8 mouse cellular contexts compared by ENCODE assay signal in the genomic region with DNA sequence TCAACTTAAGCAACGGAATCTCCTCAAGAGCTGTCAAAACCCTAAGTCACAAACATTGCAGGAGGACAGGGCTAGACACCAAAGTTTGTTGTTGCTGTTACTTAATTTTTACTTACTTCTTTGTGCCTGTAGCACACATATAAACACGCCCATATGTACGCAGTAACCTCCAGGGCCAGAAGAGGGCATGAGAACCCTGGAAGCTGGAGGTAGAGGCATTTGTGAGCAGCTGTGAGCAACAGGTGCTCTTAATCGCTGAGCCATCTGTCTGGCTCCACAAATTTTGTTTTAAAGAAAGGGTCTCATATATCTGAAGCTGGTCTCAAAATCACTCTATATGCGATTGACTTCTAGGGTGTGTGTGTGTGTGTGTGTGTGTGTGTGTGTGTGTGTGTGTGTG. TPM values are rescaled to one million over a fixed set of nuclear protein-coding genes. Genes with fewer than 3 reads are reported as not detected.
DNase-seq lines count a peak whose midpoint lies in the region; ATAC-seq and TF ChIP-seq lines count a peak whose summit lies in the region.

No protein-coding gene starts in this region.

- no peaks in the 10 kb centered on the region for H3K9me3 ChIP-seq in lung, postnatal 0 days (ENCODE audit: low read length)

- ATAC-seq in lung, postnatal 0 days: no peak

- H3K4me1 ChIP-seq in lung, postnatal 0 days (ENCODE audit: insufficient read depth, low read depth, low read length): peaks cover 6% of the 10 kb centered on the region; the same call in 1 of the 2 replicates

- no peak overlapping the region for H3K9ac ChIP-seq in lung, postnatal 0 days (replicated peaks; ENCODE audit: low read depth)

- no peak overlapping the region for H3K4me3 ChIP-seq in lung, postnatal 0 days (ENCODE audit: low read depth, low read length)

- peak; percentile 73 for TF ChIP-seq CTCF in lung, postnatal 0 days (IDR thresholded peaks at IDR 0.05)

- no peaks in the 10 kb centered on the region; the same call in 1 of the 2 replicates for H3K36me3 ChIP-seq in lung, postnatal 0 days (ENCODE audit: insufficient read depth, low read length)

- DNase-seq in cerebellum, adult 9-11 months: peak; percentile 20
- DNase-seq in cerebellum, adult 18-20 months: no peak
- DNase-seq in right cerebral cortex, postnatal 10 days (ENCODE audit: low spot score in 2 of 2): peak; percentile 44 to 58
- no peak for DNase-seq in right cerebral cortex, postnatal 4 days
- DNase-seq in forelimb bud, embryonic 11.5 days (ENCODE audit: low read depth, low spot score): peak; percentile 77
- peak; percentile 49 for DNase-seq in lung, postnatal 0 days (ENCODE audit: low spot score)
- DNase-seq in ovary, postnatal 10 days (ENCODE audit: low spot score): no peak
- DNase-seq in ovary, postnatal 36 days (ENCODE audit: low spot score): no peak

- no peaks in the 10 kb centered on the region for H3K27me3 ChIP-seq in lung, postnatal 0 days (replicated peaks; ENCODE audit: insufficient read depth, low read length)

- H3K27ac ChIP-seq in lung, postnatal 0 days (ENCODE audit: low read length): no peak overlapping the region

- no peak overlapping the region for H3K4me2 ChIP-seq in lung, postnatal 0 days (replicated peaks; ENCODE audit: low read depth, low read length)

- WGBS in lung, postnatal 0 days: 50% methylated on average over 5 of the region's 5 CpGs

- no peak for TF ChIP-seq EP300 in lung, postnatal 0 days (IDR thresholded peaks at IDR 0.05)

RNA-seq across cellular contexts. Expression of gene Pex11g, which starts 3.2 kb away (rescaled TPM):
- 7.8 and 9.1 TPM in 2 replicates for polyA plus RNA-seq in lung, postnatal 0 days (2015; fragmentation: Nextera tagmentation; extraction: Ambion mirVana)

RNA-seq across cellular contexts. Expression of gene Tex45, which starts 6.4 kb away (rescaled TPM):
- not detected in 2 replicates for polyA plus RNA-seq in lung, postnatal 0 days (2015; fragmentation: Nextera tagmentation; extraction: Ambion mirVana)

RNA-seq across cellular contexts. Expression of gene Zfp358, which starts 28.6 kb away (rescaled TPM):
- polyA plus RNA-seq in lung, postnatal 0 days (2015; fragmentation: Nextera tagmentation; extraction: Ambion mirVana): 29.8 and 31.6 TPM in 2 replicates

RNA-seq across cellular contexts. Expression of gene Mcoln1, which starts 35.9 kb away (rescaled TPM):
- polyA plus RNA-seq in lung, postnatal 0 days (2015; fragmentation: Nextera tagmentation; extraction: Ambion mirVana): 38.5 and 40.0 TPM in 2 replicates

RNA-seq across cellular contexts. Expression of gene Pnpla6, which starts 50.9 kb away (rescaled TPM):
- 18.1 and 19.0 TPM in 2 replicates for polyA plus RNA-seq in lung, postnatal 0 days (2015; fragmentation: Nextera tagmentation; extraction: Ambion mirVana)

Comparison
In these comparisons a context has a peak if more than half of its experiments do, and no peak if none do; other contexts are left out.
1. DNase-seq: peak in cerebellum, adult 9-11 months (single experiment), right cerebral cortex, postnatal 10 days (2 of 2), forelimb bud, embryonic 11.5 days (single experiment) and lung, postnatal 0 days (single experiment); none in cerebellum, adult 18-20 months (0 of 2), right cerebral cortex, postnatal 4 days (single experiment), ovary, postnatal 10 days (single experiment) and ovary, postnatal 36 days (single experiment).